Mouse (Mus musculus) subcutaneous adipose tissue, adult 2 months (tissue): ENCODE data around the gene Tada2a. TPM values are rescaled to one million over a fixed set of nuclear protein-coding genes. Genes with fewer than 3 reads are reported as not detected.

Experiments used
- polyA plus RNA-seq: library from polyadenylated mRNA; depleted of rRNA; stranded (reverse); fragments of >200 nt; gene quantifications from 2 replicates; pipeline ENCODE4 v1.2.3, GENCODE M21; 2012; ENCODE audit warnings: low replicate concordance; rRNA removed

Tada2a gene
- polyA plus RNA-seq: 5.5 and 15.9 TPM in 2 replicates

GRCm38 (mm10) chr11:84128943-84129798 is at the start of gene Tada2a, which contains the start of gene Acaca:
TSS of gene Tada2a (minus strand) at chr11:84129600.
TSS of gene Acaca (plus strand) at chr11:84129672.

GRCm38 (mm10) chr11:84167046-84167526 is 37.7 kb upstream of the Tada2a start, which contains the start of gene Gm11437:
TSS of gene Gm11437 (minus strand) at chr11:84167476.

GRCm38 (mm10) chr11:84069034-84069370 is 60.4 kb downstream of the Tada2a start, which contains the start of gene Dusp14:
TSS of gene Dusp14 (minus strand) at chr11:84069261.

Other genes with a start within 250 kb of the Tada2a start
- 5.6 and 7.3 TPM in 2 replicates for gene Ddx52, start 187.5 kb downstream of the Tada2a start, polyA plus RNA-seq
- gene Synrg, start 165.2 kb downstream of the Tada2a start, polyA plus RNA-seq: 21.7 and 27.2 TPM in 2 replicates
- gene Dusp14, start 60.3 kb downstream of the Tada2a start, polyA plus RNA-seq: 1.4 and 18.6 TPM in 2 replicates
- 288 and 331 TPM in 2 replicates for gene Acaca, start 72 bp upstream of the Tada2a start, polyA plus RNA-seq
- 0.27 TPM in 1 of 2 replicates, not detected in the other for gene Gm11437, start 37.9 kb upstream of the Tada2a start, polyA plus RNA-seq